Mouse (Mus musculus) ES-E14 (cell line): ENCODE data around the gene Ptprm. TPM values are rescaled to one million over a fixed set of nuclear protein-coding genes. Genes with fewer than 3 reads are reported as not detected.

Source experiments
- DNase-seq: peaks from one replicate; pipeline ENCODE4 v3.0.0-alpha.2; 2013; ENCODE audit warnings: low read depth, low spot score
- H3K27ac ChIP-seq: 2 replicates; pipeline ENCODE4 v1.5.1; 2012; ENCODE audit warnings: low read depth, mild to moderate bottlenecking, low read length, moderate library complexity, mixed read lengths; ENCODE audit not compliant: poor library complexity, insufficient read depth, severe bottlenecking
- H3K36me3 ChIP-seq: 2 replicates; pipeline ENCODE4 v1.6.1; 2012; ENCODE audit warnings: mild to moderate bottlenecking, low read length, moderate library complexity, mixed read lengths; ENCODE audit not compliant: control insufficient read depth, poor library complexity, insufficient read depth, severe bottlenecking
- H3K4me1 ChIP-seq, 2 experiments: fragments of 150-350 bp in 1 of 2; sonication (generic) in 1 of 2; 2 replicates each; pipeline ENCODE4 v1.6.1; 2012; ENCODE audit warnings: low read length in 2 of 2, mild to moderate bottlenecking in 1 of 2, mixed read lengths in 1 of 2; ENCODE audit not compliant: control insufficient read depth in 2 of 2, insufficient read depth in 2 of 2, poor library complexity in 1 of 2
- H3K4me3 ChIP-seq, 2 experiments: fragments of 150-350 bp in 1 of 2; sonication (generic) in 1 of 2; 2 replicates each; pipeline ENCODE4 v1.5.1; 2012; ENCODE audit warnings: low read length in 2 of 2, low read depth in 1 of 2, mild to moderate bottlenecking in 1 of 2, mixed read lengths in 1 of 2; ENCODE audit not compliant: insufficient read depth in 1 of 2, poor library complexity in 1 of 2, severe bottlenecking in 1 of 2
- H3K9ac ChIP-seq: 2 replicates; pipeline ENCODE4 v1.6.1; 2012; ENCODE audit warnings: low read depth, mild to moderate bottlenecking, low read length, mixed read lengths; ENCODE audit not compliant: poor library complexity, insufficient read depth, severe bottlenecking
- H3K9me3 ChIP-seq: fragments of 150-350 bp; sonication (generic); 2 replicates; pipeline ENCODE4 v1.6.1; 2012; ENCODE audit warnings: low read depth, mild to moderate bottlenecking, low read length; ENCODE audit not compliant: control insufficient read depth, insufficient read depth
- CHD2 ChIP-seq: IDR thresholded peaks from 2 replicates; pipeline ENCODE4 v1.6.1; 2014; ENCODE audit warnings: mild to moderate bottlenecking, low read depth, low read length, inconsistent platforms
- HCFC1 ChIP-seq: IDR thresholded peaks from 2 replicates; pipeline ENCODE4 v1.6.1; 2012; ENCODE audit warnings: low read length, inconsistent platforms, borderline replicate concordance; ENCODE audit not compliant: insufficient read depth
- MAFK ChIP-seq: IDR thresholded peaks from 2 replicates; pipeline ENCODE4 v1.6.1; 2014; ENCODE audit warnings: mild to moderate bottlenecking, low read depth, low read length, inconsistent platforms; ENCODE audit not compliant: insufficient read depth
- ZC3H11A ChIP-seq: IDR thresholded peaks from 2 replicates; pipeline ENCODE4 v1.6.1; 2012; ENCODE audit warnings: low read depth, mild to moderate bottlenecking, inconsistent platforms, low read length, borderline replicate concordance
- ZNF384 ChIP-seq: IDR thresholded peaks from 2 replicates; pipeline ENCODE4 v1.6.1; 2012; ENCODE audit warnings: low read depth, low read length, inconsistent platforms
- in situ Hi-C, 2 experiments: fragments of 600-800 bp; cut with MboI; formaldehyde crosslinking; loops; one replicate each; pipeline ENCODE4 v1.15.1; 2025; ENCODE audit warnings: low sequenced_read_pairs in 2 of 2, inconsistent platforms in 1 of 2; ENCODE audit not compliant: unreplicated experiment in 2 of 2
- total RNA-seq: library from RNA; depleted of rRNA; stranded (reverse); fragments of 300-350 nt; gene quantifications from 2 replicates; pipeline ENCODE4 v1.2.3, GENCODE M21; 2012

The Ptprm gene
- total RNA-seq, 1 experiment = 2.9 TPM

DNA sequence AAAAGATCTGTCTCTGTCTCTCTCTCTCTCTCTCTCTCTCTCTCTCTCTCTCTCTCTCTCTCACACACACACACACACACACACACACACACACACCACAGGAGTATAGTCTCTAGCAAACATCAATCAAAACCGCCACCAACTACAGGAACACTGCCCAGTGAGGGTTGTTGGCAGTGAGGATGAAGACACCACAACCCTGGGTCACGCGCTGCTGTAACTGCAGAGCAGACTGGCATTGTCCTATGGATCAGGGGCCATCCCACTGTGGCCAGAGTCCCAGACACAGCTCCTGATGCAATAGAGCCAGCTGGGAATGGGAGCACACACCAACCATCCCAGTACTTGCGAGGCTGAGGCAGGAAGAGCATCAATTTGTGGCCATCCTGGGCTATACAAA is 220.0 kb downstream of the Ptprm start:
- TF ChIP-seq ZNF384 = no peak
- no peak for TF ChIP-seq MAFK
- no peak for TF ChIP-seq ZC3H11A
- TF ChIP-seq CHD2 = no peak
- TF ChIP-seq HCFC1 = no peak
- in situ Hi-C loops = no loop called here
- no peaks in the 10 kb centered on the region for H3K36me3 ChIP-seq
- no peak for DNase-seq
- H3K4me1 ChIP-seq = no peaks in the 10 kb centered on the region
- no peaks in the 10 kb centered on the region for H3K9me3 ChIP-seq
- H3K9ac ChIP-seq = no peak overlapping the region
- H3K4me3 ChIP-seq = no peak overlapping the region
- H3K27ac ChIP-seq = no peak overlapping the region

DNA sequence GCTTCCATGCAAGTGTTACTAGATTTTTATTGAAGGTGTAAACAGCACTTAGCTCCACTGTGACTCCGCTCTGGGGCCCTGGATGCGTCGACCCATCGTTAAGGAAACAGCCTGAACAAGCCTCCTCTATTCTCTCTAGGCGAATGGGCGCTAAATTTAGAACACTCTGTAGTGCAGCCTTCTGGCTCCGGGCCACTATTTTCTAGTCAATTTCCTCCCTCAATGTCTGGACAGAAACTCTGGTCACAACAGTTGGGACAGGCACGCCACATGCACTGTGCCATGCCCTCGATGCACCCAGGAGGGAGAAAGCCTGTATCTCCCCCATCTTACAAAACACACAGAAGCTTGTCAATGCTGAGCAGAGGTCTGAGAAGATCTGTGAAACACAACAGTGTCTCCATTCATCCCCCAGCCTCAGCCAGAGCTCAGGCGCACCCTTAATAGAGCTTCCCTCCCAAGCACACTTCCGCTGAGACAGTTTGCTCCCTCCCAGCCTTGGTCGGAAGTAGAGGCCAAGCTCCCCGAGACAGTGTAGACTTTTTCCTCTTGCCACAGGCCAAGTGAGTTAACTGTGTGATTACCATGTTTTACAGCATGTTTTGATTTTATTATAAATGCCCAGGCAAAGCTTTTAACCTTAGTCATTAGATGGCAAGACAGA is 220.7 kb downstream of the Ptprm start:
- in situ Hi-C loops = no loop called here
- no peaks in the 10 kb centered on the region for H3K9me3 ChIP-seq
- TF ChIP-seq CHD2 (no peak), MAFK (no peak), ZNF384 (no peak), ZC3H11A (no peak), HCFC1 (no peak)
- H3K4me3 ChIP-seq = no peak overlapping the region
- H3K4me1 ChIP-seq = no peaks in the 10 kb centered on the region
- no peak overlapping the region for H3K27ac ChIP-seq
- H3K9ac ChIP-seq = no peak overlapping the region
- H3K36me3 ChIP-seq = no peaks in the 10 kb centered on the region
- DNase-seq = no peak

DNA sequence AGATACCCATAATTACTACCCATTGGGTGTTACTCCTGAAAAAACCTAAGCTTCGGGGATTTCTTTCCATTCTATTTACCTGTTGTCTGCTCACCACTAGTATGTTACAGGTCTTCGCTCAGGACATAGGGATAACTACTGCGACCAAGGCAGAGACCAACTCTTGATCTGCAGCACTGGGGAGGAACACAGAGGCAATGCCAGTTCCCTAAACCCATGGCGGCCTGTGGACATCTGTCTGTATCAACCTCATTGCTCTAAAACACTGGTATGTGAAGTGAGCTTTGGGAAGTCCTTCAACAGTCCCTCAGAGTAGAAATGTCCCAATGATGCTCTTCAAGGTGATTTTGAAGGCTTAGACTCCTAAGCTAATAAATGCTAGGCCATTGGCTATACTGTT is 221.2 kb downstream of the Ptprm start:
- H3K36me3 ChIP-seq = no peaks in the 10 kb centered on the region
- H3K9me3 ChIP-seq = no peaks in the 10 kb centered on the region
- TF ChIP-seq CHD2 (no peak), ZC3H11A (no peak), HCFC1 (no peak), MAFK (no peak), ZNF384 (no peak)
- H3K4me1 ChIP-seq = no peaks in the 10 kb centered on the region
- no peak overlapping the region for H3K4me3 ChIP-seq
- H3K27ac ChIP-seq = no peak overlapping the region
- no peak for DNase-seq
- no peak overlapping the region for H3K9ac ChIP-seq
- in situ Hi-C loops = no loop called here

DNA sequence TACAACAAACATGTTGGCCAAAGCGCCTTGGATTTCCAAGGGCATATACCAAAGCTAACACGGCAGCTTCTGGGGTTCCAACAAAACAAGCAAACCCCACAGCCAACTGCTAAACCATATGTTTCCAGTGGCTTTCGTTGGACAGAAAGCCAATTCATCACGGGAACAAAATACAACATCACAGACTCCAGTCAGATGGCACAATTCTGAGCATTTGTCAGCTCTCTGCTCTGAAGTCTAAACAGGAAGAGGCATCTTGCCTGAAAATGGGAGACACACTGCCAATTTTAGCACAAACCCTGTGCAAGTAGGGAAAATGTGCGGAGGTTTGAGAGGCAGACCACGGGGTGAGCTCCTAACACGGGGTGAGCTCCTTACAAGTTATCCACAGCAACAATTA is 226.7 kb downstream of the Ptprm start:
- in situ Hi-C loops = no loop called here
- no peak for DNase-seq

DNA sequence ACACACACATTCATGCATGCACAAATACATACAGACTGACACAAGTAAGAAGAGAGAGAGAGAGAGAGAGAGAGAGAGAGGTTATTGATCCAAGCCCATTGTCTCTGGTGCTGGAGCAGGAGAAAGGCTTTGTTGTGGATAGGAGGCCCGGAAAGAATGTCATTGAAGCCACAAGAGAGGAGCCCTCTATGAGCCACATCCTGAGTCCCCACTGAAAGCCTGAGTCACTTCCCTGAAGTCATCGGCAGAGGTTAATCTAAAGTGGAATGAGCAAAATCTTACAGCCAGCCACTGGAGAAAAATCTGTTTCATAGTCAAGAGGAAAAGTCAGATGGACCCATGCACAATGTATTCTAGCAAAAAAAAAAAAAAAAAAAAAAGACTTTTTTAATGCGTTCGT is 228.7 kb downstream of the Ptprm start:
- Histone ChIP-seq H3K4me1 (peaks cover 0 to 3% of the 10 kb centered on the region in 2 experiments; a peak in 1 of 4 replicates), H3K9me3 (no peaks in the 10 kb centered on the region), H3K9ac (no peak overlapping the region), H3K27ac (no peak overlapping the region), H3K36me3 (no peaks in the 10 kb centered on the region), H3K4me3 (no peak overlapping the region)
- TF ChIP-seq ZC3H11A = no peak
- no peak for TF ChIP-seq HCFC1
- TF ChIP-seq ZNF384 = no peak
- TF ChIP-seq MAFK = no peak
- in situ Hi-C loops = no loop called here
- no peak for DNase-seq

More for the DNA sequence above, 226.7 kb downstream of the Ptprm start:
- no peak overlapping the region for H3K9ac ChIP-seq
- no peak overlapping the region for H3K27ac ChIP-seq
- no peaks in the 10 kb centered on the region for H3K36me3 ChIP-seq
- no peaks in the 10 kb centered on the region for H3K9me3 ChIP-seq
- no peak overlapping the region for H3K4me3 ChIP-seq
- H3K4me1 ChIP-seq = peaks cover 0 to 3% of the 10 kb centered on the region in 2 experiments; a peak in 1 of 4 replicates
- no peak for TF ChIP-seq MAFK
- TF ChIP-seq HCFC1 = no peak
- no peak for TF ChIP-seq ZNF384
- no peak for TF ChIP-seq CHD2
- TF ChIP-seq ZC3H11A = no peak
